Mouse (Mus musculus) hematopoietic stem cell, adult 5-6 weeks (primary cell): ENCODE results near the gene D8Ertd738e. TPM values are rescaled to one million over a fixed set of nuclear protein-coding genes. Genes with fewer than 3 reads are reported as not detected.
A peak's percentile ranks its signal among the peaks of the same experiment; 100 is the strongest.

Source experiments
- ATAC-seq, 2 experiments: fragments of 125-278 bp in 1 of 2; replicated peaks in 1 of 2; 2 replicates each; pipeline ENCODE4 v1.8.0; 2016 to 2017; ENCODE audit warnings: inconsistent platforms in 2 of 2, mild to moderate bottlenecking in 2 of 2, moderate number of reproducible peaks in 2 of 2, low read depth in 1 of 2, moderate TSS enrichment in 1 of 2; ENCODE audit not compliant: low FRiP score in 2 of 2, poor library complexity in 2 of 2, severe bottlenecking in 2 of 2, insufficient read depth in 1 of 2, low TSS enrichment in 1 of 2
- total RNA-seq: library from RNA; stranded (forward); fragments of 172-1452, 232-1000 nt; gene quantifications from 2 replicates; pipeline ENCODE4 v1.2.3, GENCODE M21; 2017

D8Ertd738e gene
- total RNA-seq, 1 experiment from 2014 or later: 68.7 TPM

DNA sequence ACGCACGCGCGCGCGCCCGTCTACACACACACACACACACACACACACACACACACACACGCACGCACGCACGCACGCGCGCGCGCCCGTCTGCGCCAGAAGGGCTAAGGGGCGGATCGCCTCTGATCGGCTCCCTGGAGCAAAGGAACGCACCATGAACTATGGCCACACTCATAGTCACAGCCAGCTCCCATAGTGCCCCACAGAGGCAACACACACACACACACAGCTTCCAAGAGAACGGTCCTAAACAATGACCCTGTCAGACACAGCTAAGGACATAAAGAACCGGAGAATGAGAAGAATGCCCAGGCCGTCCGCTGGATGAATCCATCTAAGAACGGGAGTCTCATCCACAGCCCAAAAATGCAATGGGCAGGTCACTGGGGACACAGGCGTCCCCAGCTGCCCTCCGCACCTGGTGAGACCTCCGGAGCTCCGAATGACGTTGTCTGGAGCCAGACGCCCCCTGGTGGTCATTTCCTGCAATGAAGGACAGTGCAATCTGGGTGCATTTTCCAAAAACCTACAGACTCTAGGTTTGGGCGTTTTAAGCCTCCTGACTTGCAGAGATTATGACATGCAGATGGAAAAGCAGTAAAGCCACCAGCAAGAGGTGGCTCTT, 39.2 kb downstream of the D8Ertd738e start:
- ATAC-seq: peak; percentile 48 to 55; a peak in 2 of 4 replicates

DNA sequence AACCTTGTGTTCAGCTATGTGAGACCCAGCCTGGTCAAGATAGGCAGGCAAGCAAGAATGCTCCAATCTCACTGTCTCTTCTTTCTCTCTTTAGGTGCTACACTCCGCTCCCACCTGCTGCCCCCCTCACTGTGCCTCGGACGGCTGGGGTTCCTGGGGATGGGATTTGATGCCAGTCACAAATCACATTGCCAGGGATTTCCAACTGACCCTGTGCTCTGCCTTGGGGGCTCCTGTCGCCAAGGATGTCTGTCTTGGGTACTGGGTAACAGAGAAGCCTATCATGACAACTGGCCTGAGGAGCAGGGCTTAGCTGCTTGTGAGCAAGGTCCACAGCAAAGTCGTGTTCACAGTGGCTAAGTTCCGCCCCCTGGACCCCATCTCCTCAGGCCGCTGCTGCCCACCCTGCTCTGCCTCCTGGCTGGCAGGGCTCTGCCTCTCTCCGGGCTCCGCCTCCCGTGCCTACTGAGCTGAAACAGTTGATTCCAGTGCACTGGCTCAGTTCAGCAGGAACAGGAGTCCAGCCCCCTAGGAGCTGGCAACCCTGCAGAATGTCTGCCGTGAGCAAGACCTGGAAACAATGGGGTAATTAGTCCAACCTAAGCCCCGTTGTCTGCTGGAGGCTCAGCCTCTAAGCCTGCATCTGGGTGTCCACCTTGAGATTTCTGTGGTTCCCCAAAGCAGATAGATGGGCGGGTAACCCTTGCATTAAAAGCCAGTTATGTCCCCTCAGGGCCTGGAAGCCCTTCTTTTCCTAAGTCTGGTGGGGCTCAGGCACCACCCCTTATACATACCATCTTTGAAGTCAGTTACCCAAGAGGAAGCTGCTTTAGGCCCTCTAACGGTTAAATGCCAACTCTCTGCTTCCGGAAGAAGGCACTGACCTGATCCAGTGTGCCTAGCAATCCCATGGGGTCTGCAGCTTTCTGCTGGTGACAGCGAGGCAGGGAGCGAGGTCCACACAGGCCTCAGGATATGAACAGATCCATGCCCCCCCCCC, 40.8 kb downstream of the D8Ertd738e start:
- 0 out of 4 replicates have a peak, but pooled peaks of 1 of the 2 experiments have one; percentile 4 for ATAC-seq

DNA sequence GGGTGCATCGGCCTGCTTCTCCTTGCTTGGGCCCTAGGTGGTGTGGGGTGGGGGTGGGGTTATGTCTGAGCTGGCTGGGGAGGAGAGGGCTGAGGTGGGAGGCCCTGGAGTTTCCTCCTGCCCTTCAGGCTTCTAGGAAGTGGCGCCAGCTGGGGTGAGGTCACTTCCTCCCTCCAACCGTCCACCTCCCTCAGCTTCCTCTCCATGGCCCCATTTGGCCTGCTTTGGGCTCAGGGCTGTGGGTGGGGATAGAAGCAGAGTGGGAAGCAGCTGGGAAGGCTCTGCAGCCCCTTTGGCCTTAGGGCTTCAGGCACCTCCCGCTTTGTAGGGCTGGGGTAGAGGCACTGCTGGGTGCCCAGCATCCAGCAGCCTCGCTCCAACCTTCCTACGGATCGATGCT, 41.7 kb downstream of the D8Ertd738e start:
- peak; percentile 65 to 68 for ATAC-seq

DNA sequence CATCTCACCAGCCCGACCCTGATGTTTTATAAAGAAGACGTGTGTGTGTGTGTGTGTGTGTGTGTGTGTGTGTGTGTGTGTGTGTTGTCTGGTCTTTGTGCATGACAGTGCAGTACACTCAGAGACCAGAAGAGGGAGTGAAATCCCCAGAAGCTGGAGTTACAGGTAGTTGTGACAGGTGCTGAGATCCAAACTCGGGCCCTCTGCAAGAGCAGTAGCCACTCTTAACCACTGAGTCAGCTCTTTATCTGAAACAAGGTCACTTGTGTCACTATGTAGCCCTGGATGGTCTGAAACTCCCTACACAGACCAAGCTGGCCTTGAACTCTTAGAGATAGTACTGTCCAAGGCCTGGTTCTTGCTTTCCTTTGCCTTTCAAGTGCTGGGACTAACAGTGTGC, 42.9 kb downstream of the D8Ertd738e start:
- no peak for ATAC-seq

DNA sequence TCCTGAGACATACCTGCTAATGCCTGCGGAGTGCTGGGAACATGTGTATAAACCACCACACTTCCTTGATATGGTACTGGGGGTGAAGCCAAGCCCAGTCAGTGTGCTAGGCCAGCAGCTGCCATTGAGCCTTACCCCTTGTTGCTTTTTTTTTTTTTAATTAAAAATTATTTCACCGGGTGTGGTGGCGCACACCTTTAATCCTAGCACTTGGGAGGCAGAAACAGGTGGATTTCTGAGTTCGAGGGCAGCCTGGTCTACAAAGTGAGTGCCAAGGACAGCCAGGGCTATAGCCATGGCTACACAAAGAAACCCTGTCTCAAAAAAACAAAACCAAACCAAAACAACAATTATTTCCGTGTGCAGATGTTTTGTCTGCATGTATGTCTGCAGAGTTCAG, 44.4 kb downstream of the D8Ertd738e start:
- ATAC-seq: no peak

DNA sequence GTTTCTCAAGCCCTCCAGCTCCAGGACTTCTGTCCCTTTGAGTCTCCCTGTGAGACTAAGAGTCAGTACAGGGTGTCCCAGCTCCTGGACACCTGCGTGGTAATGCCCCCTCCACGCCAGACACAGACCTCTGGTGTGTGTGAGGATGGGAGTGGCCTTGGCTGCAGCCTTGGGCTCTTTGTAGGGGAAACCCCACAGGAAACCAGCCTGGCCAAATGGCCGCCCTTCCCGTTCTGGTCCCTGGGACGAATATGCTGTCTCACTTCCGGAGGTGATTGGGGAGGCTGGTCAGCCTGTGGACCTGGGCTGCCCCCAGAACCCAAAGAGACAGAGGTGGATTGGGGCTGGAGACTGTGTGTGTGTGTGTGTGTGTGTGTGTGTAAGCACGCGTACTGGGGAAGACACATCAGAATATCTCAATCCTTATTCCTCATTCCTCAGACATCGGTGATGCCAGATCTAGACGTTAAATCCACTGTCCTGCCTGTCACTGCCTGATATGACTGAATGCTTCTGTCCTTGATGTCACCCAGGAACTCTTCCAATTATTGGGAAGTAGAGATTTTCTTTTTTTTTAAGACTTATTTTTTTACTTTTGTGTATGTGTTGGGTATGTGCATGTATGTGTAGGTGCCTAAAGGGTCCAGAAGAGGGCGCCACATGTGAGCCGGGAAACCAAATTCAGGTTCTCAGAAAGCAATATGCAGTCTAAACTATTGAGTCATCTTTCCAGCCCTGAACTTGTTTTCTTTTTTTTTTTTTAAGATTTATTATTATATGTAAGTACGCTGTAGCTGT, 45.3 kb downstream of the D8Ertd738e start:
- ATAC-seq: peak; percentile 30 to 33

DNA sequence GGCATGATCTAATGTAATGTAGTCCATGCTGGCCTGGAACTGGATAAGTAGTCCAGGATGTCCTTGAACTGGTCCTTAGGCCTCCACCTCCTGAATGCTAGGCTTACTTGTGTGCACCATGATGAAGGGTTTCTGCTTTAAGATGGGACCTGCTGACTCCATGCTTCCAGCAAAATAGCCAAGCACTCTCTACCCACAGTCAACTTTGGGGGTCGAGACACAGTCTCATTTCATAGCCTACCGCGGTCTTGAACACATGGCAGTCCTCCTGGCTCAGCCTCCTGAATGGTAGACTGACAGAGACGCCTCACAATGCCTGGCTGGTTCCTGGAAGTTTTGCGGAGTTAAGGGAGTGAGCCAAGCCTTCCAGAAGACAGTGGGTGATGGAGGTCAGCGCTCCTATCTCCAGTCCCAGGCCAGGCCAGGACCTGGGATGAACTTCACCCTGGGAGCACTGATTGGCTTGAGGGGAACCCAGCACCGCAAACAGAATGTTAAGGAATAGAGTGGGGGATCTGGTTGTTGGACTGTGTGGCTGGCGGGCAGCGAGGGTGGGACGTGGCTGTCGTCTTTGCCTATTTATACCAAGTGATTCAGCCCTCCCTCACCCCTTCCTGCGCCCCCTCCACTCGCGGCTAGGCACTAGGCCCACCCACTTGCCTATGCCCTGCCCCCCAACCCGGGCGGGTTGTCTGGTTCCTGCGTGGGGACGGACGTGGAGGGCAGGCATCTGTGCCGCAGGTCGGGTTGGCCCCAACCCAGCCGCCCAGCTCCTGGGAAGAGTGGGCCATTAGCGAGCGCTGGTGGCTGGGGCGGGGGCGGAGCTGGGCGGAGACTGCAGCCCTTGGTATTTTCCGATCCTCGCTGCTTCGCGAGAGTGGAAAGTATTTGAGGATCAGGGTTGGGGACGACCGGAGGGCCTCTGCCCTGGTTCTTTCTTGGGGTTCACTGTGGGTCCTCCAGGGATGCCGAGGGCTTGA, 46.3 kb downstream of the D8Ertd738e start:
- peak; percentile 30 to 46 for ATAC-seq

DNA sequence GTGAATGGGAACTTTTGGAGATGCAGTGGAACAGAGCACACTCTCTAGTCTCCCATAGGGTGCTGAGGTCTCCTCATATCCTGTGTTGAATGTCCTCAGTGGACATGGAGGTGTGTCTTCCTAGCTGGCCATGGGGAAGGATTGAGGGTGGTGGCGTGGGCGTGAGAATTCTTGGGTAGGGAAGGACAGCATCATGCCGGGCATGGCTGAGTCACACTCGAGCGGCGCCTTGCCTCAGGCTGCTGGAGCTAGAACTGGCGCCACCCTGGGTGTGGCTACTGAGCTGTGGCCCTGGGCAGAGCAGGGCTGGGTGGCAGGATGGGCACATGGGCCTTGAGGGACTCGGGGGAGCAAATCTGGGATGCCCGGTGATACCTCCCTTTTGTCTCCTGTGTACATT, 47.1 kb downstream of the D8Ertd738e start:
- no peak for ATAC-seq

DNA sequence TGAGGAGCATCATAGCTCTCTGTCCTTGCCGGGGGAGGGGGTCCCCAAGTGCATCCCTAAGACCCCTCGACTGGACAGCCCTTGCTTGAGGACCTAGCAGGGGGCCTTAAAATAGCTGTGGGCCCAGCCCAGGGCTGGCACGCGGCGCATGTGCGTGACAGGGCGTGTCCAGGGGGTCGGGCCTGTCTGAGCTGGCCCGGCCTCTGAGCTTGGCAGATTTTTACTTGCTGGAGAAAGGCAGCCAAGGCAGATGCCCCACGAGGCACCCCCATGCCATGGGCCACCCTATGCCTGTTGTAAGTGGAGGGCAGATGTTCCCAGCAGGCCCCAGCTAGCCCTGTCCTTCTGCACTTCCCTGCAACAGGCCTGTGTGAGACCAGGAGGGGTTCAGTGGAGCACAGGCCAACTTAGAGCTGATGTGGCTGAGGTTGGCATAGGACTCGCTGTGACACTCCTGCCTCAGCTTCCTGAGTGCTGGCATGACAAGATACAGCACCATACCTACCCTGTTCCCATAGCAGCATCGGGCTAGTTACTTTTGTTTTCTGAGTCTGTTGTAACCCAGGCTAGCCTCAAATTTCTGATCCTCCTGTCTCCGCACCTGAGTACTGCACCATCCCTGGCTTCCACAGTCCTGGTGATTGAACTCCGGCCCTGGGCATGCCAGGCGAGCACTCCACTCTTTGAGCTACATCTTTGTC, 47.8 kb downstream of the D8Ertd738e start:
- 0 out of 4 replicates have a peak, but pooled peaks have one; percentile 1 to 5 for ATAC-seq

DNA sequence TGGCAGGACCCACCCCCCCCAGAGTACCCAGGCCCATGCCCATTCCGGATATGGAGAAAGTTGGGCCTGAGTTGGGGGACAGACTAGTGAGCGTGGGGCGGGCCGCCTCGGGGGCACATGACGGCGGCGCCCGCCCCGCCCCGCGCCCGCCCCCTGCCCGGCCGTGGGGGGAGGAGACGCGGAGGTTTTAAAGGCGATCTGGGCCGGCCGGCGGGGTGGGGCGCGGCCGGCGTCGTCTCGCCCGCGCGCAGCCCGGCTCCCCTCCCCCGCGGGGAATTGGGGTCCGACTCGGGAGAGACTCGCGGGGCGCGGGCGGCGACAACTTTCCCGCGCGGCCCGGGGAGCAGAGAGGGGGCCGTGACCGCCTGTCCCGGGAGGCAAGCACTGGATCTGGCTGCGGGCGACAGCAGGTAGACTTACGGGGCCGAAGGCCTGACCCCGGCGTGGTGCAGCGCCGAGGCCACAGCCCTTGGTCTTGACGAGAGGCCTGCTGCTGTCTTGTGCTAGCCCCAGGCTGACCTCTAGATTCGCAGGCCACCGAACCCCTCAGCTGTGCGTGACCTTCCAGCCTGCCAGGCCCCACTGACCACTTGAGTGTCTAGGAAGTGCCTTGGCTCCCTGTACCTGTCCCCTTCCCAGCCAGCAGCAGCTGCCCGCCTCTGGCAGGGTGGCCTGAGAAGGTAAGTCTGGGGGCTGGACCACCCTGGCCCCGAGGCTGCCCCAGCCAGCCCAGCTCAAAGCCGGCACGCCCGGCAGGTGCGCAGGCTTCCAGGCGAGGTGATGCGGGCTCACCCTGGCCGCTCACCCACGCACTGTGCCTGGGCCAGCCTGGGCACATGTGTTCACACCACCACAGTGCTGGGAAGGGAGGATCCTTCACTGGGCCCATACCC, 48.6 kb downstream of the D8Ertd738e start:
- ATAC-seq: 0 out of 4 replicates have a peak, but pooled peaks of 1 of the 2 experiments have one; percentile 0

DNA sequence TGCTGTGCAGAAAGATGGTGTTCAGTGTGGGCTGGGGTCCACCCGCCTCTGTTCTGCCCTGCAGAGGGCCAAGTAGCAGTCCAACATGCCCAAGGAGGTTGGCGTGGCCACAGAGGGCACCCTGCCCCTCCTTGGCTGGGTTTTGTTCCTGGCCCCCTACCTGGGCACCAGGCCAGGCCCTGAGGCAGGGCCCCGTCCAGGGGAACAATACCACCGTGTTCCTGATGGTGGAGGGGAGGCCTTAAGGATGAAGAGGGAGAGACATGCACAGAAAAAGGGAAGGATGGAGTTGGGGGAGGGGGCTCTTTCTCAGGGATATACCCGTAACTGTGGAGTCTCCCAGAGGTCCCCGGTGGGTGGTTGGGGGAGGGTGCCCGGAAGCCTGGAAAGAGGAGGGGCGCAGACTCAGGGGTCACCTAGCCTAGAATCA, 49.4 kb downstream of the D8Ertd738e start:
- ATAC-seq: no peak

DNA sequence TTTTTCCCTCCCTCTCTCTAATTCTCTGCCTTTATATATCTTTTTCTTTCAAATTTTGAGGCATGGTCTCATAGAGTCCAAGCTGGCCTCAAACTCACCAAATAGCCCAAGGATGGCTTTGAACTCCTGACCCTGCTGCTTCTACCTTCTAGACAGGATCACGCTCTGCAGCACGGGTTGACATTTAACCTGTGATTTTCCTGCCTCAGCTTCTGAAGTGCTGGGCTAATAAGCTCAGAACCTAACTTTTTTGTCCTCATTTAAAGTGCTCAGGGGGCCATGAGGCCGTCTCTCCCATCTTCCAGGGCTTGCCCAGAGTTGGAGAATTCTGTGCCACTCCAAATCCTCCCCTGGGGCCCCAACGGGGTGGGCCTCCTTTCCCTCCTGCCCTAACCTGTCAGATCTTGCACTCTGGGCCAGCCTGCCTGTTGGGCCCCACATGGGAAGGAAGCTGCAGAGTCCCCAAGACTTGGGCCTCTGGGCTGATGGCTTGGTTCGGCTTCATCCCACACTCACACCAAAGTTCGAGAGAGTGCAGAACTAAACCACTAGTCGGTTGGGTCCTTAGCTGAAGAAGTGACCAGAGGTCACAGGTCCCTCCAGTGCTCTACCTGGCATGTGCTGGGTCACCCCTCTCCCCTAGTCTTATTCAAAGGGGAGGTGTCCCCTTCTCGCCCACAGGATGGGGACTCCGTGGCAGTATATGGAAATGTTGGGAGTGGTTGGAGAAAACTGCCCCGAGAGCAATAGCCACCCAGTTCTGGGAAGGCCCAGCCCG, 50.0 kb downstream of the D8Ertd738e start:
- ATAC-seq: no peak

DNA sequence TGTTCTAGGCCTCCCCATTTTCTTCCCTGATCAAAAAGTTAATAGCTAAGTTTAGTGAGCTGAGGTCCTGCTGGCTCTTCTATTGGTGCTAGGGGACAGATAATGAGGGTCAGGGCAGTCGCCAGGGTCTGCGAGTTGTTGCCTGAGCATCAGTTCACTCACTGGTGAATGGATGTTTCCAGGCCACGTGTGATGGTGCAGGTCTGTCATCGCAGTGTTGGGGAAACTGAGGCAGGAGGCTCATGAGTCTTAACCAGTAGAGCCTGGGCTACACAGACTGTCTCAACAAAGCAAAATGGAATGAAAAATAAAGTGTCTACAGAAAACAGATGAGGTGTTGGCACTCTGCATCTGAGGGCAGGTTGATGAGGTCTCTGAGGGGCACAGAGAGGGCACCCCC, 50.6 kb downstream of the D8Ertd738e start:
- ATAC-seq: no peak

DNA sequence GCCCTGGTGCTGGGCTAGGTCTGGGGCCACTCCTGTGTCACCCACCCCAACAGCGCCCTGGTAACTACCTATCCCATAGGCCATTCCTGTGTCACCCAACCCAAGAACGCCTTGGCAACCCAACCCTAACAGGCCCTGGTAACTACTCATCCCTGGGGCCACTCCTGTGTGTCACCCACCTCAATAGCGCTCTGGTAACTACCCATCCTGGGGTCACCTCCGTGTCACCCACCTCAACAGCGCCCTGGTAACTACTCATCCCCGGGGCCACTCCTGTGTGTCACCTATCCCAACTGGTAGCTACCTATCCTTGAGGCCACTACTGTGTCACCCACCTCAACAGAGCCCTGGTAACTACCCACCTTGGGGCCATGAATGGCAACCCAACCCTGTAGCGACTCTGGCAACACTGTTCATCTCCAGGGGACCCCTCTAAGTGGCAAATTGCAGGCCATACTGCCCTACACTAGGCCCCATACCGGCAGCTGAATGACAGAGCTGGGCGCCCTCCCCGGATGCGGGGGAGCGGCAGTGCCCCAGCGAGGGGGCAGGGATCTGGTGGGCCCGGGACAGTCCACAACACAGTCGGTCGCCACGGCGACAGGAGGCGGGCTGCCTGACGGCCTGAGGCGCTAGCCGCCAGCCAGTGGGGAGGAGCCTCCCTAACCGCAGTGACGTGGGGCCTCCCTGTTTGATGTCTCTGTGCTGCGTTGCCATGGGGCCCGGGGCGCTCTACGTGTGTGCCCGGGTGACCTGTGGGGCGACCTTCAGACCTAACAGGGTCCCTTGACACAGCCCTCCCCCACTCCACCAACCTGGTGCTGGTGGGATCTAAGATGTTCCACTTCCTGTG, 51.4 kb downstream of the D8Ertd738e start:
- peak; percentile 70 to 78 for ATAC-seq
